Mouse (Mus musculus): ENCODE measurements at regions not wholly inside any gene's neighbourhood (a gene's known extent, or its start where the extent isn't known, plus 50 kb on each side); places are given as distances from the start of the nearest gene placed in this dataset.

DNA sequence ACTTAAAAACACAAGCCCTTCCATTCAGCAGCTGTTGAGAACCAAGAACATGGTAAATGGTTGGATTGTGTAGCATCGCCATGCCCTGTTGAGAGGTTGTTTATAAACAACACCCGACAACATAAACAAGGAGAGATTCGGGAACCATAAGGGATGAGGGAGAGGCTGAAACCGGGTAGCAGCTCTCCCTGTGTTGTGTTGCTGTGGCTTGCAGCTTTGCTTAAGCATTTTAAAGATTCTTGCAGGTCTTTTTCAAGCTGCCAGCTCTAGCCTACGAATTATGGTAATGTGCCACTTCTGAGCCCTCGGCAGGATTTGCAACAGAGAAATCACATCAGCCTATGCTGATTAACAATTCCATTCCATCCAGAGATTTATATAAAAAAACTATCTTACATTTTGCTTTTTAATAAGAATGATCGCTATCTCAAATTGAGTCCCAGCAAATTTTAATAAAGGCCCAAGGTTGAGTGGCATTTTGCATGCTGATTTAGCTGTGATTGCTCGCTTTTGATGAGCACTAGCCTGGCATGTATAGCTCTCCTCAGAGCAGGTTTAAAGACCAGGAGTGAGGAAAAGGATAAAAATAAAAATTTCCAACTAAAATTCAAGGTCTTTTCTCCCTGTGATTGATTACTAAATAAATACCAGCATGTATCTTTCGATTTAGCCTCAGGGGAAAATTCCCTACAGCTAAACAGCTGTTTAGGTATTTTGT, 445.7 kb upstream of the 4930412O13Rik start:
- TF ChIP-seq CTCF (conservative IDR thresholded peaks at IDR 0.05; ENCODE audit: low read length): no peak
- TF ChIP-seq POU5F1 (IDR thresholded peaks at IDR 0.05; ENCODE audit: borderline replicate concordance, low read length): no peak
- no peak for TF ChIP-seq NANOG (IDR thresholded peaks at IDR 0.05; ENCODE audit: borderline replicate concordance, low read length)

Measured in E14TG2a.4 (cell line).